Mouse (Mus musculus): ENCODE measurements around the gene Papln. TPM values are rescaled to one million over a fixed set of nuclear protein-coding genes. Genes with fewer than 3 reads are reported as not detected.

Gene Papln
- polyA plus RNA-seq, 1 experiment from 2014 or later: 2.1 TPM

DNA sequence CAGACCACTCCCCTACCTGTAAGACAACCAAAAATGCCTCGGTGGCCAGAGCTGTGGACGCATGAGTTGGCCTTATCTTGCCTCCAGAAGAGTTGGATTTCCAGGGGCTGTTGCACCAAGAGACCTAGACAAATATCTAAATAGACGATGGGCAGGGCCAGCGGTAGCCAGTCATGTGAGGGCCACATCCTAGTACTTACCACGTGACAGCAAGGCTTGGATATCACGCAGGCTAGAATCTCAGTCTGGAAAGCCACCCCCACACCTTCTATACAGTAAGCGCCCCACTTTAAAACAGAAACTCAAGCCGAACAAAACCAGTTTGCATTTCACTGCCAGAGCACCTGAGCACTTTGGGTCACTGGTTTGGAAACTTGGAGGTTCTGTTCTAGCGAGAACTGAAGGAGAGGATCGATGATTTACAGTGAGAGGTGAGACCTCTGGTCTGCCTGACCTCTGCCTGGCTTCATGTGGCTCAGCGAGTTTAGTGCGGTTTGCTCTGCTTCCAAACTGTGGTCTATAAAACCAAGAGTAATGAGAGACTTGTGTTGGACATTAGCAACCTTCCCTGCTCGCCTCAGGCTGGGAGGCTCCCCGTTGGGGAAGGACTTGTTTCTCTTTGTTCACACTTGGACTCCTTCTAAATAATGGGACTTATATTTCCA is 4.9 kb downstream of the Papln start:
- DNase-seq (ENCODE audit: low spot score) (no peak), ATAC-seq (ENCODE audit: low FRiP score, low TSS enrichment) (no peak)
- H3K9me3 ChIP-seq (ENCODE audit: control insufficient read depth, low read length): no peaks in the 10 kb centered on the region
- no peak overlapping the region for H3K4me2 ChIP-seq (replicated peaks; ENCODE audit: low read depth)
- TF ChIP-seq CTCF (IDR thresholded peaks at IDR 0.05; ENCODE audit: low read depth) (no peak), EP300 (optimal IDR thresholded peaks at IDR 0.05) (no peak)
- peak overlapping the region; percentile 69 for H3K27ac ChIP-seq (replicated peaks)
- no peak overlapping the region for H3K4me3 ChIP-seq (ENCODE audit: low read depth, low read length)
- no peak overlapping the region for H3K9ac ChIP-seq (ENCODE audit: low read length)
- no peaks in the 10 kb centered on the region for H3K36me3 ChIP-seq (ENCODE audit: control insufficient read depth, insufficient read depth, low read length)
- no peaks in the 10 kb centered on the region for H3K27me3 ChIP-seq (ENCODE audit: control insufficient read depth, insufficient read depth, low read length)
- WGBS: 51% methylated on average over 14 of the region's 14 CpGs
- H3K4me1 ChIP-seq (replicated peaks; ENCODE audit: control insufficient read depth, insufficient read depth): peaks cover 6% of the 10 kb centered on the region

DNA sequence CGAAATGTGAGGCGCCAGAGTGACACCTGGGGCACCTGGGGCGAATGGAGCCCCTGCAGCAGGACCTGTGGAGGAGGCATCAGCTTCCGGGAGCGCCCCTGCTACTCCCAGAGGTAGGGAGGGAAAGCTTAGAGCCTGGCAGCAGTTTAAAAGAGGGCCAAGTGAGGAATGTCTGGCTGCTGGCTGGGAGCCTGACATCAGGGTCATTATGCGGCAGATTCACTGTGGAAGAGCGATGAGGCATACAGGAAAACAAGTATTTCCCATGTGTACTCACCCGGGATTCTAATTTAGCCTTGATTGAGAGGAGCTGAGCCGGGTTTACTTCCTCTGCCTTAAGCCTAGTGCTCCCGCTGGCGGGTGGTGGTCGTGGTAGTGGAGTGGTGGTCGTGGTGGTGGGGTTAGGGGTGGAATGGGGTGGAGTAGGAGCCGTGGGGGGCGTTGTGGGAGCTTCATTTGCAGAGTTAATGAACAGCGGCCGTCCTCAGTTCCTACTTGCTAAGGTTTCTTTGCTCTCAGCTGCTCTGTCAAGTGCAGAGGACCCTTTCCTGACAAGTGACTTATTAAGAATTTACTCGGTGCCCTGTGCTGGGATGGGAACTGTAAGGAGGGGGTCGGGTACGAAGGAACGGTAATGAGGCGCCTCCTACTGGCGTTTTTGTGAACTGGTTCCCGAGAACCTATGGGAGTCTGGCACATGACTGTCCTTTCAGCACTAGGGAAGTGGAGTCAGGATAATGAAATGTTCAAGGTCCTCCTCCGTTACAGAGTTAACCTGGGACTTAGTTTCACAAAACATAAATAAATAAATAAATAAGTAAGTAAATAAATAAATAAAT is 7.2 kb downstream of the Papln start:
- Histone ChIP-seq H3K36me3 (ENCODE audit: control insufficient read depth, insufficient read depth, low read length) (no peaks in the 10 kb centered on the region), H3K4me1 (replicated peaks; ENCODE audit: control insufficient read depth, insufficient read depth) (peaks cover 5% of the 10 kb centered on the region; the same call in 1 of the 2 replicates), H3K4me2 (replicated peaks; ENCODE audit: low read depth) (peak overlapping the region; percentile 42), H3K9ac (ENCODE audit: low read length) (no peak overlapping the region), H3K9me3 (ENCODE audit: control insufficient read depth, low read length) (no peaks in the 10 kb centered on the region), H3K4me3 (ENCODE audit: low read depth, low read length) (peak overlapping the region; percentile 15; the same call in 1 of the 2 replicates), H3K27ac (replicated peaks) (no peak overlapping the region; the same call in none of the 2 replicates), H3K27me3 (ENCODE audit: control insufficient read depth, insufficient read depth, low read length) (no peaks in the 10 kb centered on the region)
- TF ChIP-seq EP300 (optimal IDR thresholded peaks at IDR 0.05) (no peak), CTCF (IDR thresholded peaks at IDR 0.05; ENCODE audit: low read depth) (peak; percentile 85)
- WGBS: 9% methylated on average over 25 of the region's 25 CpGs
- 0 out of 2 replicates have a peak, but pooled peaks have one; percentile 28 for ATAC-seq (ENCODE audit: low FRiP score, low TSS enrichment)
- peak; percentile 76 for DNase-seq (ENCODE audit: low spot score)

DNA sequence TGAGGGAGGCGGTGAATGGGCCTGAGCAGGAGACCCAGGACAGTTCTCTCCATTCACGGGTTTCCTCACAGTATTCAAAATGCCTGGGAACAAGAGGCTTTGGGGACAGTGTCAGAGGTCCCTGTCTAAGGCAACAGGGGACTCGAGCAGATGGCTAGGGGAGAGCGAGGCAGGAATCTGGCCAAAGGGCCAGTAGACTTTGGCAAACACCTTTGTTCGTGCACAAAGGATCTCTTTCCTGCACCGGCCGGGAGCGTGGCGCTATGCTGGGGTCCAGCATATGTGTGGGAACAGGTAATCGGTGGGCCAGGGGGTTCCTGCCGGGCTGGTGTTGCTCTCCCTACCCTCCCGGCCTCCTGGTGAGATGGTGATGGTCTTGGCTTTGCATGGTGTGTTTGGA is 12.2 kb downstream of the Papln start:
- no peak for DNase-seq (ENCODE audit: low spot score)
- no peak for TF ChIP-seq EP300 (optimal IDR thresholded peaks at IDR 0.05)
- no peak for TF ChIP-seq CTCF (IDR thresholded peaks at IDR 0.05; ENCODE audit: low read depth)
- no peaks in the 10 kb centered on the region for H3K27me3 ChIP-seq (ENCODE audit: control insufficient read depth, insufficient read depth, low read length)
- H3K36me3 ChIP-seq (ENCODE audit: control insufficient read depth, insufficient read depth, low read length): no peaks in the 10 kb centered on the region
- H3K27ac ChIP-seq (replicated peaks): no peak overlapping the region
- no peak for ATAC-seq (ENCODE audit: low FRiP score, low TSS enrichment)
- no peak overlapping the region for H3K9ac ChIP-seq (ENCODE audit: low read length)
- no peak overlapping the region for H3K4me3 ChIP-seq (ENCODE audit: low read depth, low read length)
- H3K4me1 ChIP-seq (replicated peaks; ENCODE audit: control insufficient read depth, insufficient read depth): 0 out of 2 replicates have a peak, but pooled peaks cover 2% of the 10 kb centered on the region
- no peak overlapping the region for H3K4me2 ChIP-seq (replicated peaks; ENCODE audit: low read depth)
- no peaks in the 10 kb centered on the region for H3K9me3 ChIP-seq (ENCODE audit: control insufficient read depth, low read length)
- WGBS: 74% methylated on average over 12 of the region's 12 CpGs

DNA sequence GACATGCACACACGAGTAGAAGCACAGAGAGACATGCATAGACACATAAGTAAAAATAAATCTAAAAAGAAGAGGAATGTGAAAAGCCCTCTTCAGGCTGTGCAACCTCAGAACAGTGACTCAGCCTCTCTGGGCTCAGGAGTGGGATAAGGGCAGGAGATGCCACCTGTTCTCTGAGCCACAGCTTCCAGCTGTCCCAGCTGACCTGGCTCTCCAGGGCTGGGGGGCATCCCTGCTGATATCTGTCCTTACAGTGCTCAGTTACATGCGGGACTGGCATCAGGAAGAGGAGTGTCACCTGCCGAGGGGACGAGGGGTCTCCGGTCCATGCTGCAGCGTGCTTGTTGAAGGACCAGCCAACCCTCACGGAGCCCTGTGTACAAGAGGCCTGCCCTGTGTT is 13.3 kb downstream of the Papln start:
- DNase-seq (ENCODE audit: low spot score) (no peak), ATAC-seq (ENCODE audit: low FRiP score, low TSS enrichment) (no peak)
- Histone ChIP-seq H3K27ac (replicated peaks) (no peak overlapping the region), H3K9ac (ENCODE audit: low read length) (no peak overlapping the region), H3K9me3 (ENCODE audit: control insufficient read depth, low read length) (no peaks in the 10 kb centered on the region), H3K36me3 (ENCODE audit: control insufficient read depth, insufficient read depth, low read length) (no peaks in the 10 kb centered on the region), H3K4me2 (replicated peaks; ENCODE audit: low read depth) (no peak overlapping the region), H3K27me3 (ENCODE audit: control insufficient read depth, insufficient read depth, low read length) (no peaks in the 10 kb centered on the region), H3K4me1 (replicated peaks; ENCODE audit: control insufficient read depth, insufficient read depth) (no peaks in the 10 kb centered on the region), H3K4me3 (ENCODE audit: low read depth, low read length) (no peak overlapping the region)
- TF ChIP-seq CTCF (IDR thresholded peaks at IDR 0.05; ENCODE audit: low read depth): no peak
- no peak for TF ChIP-seq EP300 (optimal IDR thresholded peaks at IDR 0.05)
- WGBS: 84% methylated on average over 7 of the region's 7 CpGs

DNA sequence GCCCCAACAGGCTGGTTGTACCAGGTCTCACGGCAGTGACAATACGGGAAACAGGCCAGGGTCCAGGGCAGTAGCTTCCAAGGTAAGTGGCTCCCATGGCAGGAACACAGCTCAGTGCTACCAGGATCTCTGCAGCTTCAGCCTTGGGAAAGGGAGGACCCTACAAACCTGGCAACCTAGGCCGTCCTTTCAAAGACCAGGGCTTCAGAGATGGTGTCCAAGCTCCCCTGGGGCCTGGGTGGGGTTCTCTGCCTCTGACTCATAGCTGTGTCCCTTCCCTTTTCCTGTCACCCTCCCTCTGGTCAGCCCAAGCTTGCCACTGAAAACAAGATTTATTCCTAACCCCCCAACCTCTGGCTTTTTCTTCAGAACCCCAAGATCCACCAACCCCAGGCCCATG is 16.7 kb downstream of the Papln start:
- no peaks in the 10 kb centered on the region for H3K27me3 ChIP-seq (ENCODE audit: control insufficient read depth, insufficient read depth, low read length)
- H3K9ac ChIP-seq (ENCODE audit: low read length): no peak overlapping the region
- no peak overlapping the region for H3K4me3 ChIP-seq (ENCODE audit: low read depth, low read length)
- ATAC-seq (ENCODE audit: low FRiP score, low TSS enrichment) (no peak), DNase-seq (ENCODE audit: low spot score) (no peak)
- 80% methylated on average over 3 of the region's 3 CpGs for WGBS
- TF ChIP-seq CTCF (IDR thresholded peaks at IDR 0.05; ENCODE audit: low read depth): no peak
- no peak for TF ChIP-seq EP300 (optimal IDR thresholded peaks at IDR 0.05)
- no peaks in the 10 kb centered on the region for H3K9me3 ChIP-seq (ENCODE audit: control insufficient read depth, low read length)
- H3K4me2 ChIP-seq (replicated peaks; ENCODE audit: low read depth): no peak overlapping the region
- H3K27ac ChIP-seq (replicated peaks): no peak overlapping the region
- H3K36me3 ChIP-seq (ENCODE audit: control insufficient read depth, insufficient read depth, low read length): no peaks in the 10 kb centered on the region
- no peaks in the 10 kb centered on the region for H3K4me1 ChIP-seq (replicated peaks; ENCODE audit: control insufficient read depth, insufficient read depth)

DNA sequence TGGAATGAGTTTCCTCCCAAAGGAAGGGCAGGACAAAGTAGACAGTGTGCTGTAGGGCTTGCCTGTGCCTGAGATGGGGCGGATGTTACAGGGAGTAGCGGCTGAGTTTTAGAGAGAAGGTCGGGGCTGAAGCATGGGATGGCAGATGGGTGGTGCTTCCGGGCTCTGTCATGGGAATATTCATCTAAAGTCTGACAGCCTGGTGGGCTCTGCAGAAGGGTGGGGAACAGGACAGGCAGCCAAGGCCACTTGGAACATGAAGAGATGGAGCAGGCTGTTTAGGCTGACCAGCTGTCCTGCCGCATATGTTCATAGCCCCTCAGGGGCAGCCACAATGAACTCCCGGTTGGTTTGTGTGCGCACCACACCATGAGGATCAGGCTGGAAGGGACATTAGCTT is 17.8 kb downstream of the Papln start:
- Histone ChIP-seq H3K9me3 (ENCODE audit: control insufficient read depth, low read length) (no peaks in the 10 kb centered on the region), H3K27me3 (ENCODE audit: control insufficient read depth, insufficient read depth, low read length) (no peaks in the 10 kb centered on the region), H3K36me3 (ENCODE audit: control insufficient read depth, insufficient read depth, low read length) (no peaks in the 10 kb centered on the region), H3K4me1 (replicated peaks; ENCODE audit: control insufficient read depth, insufficient read depth) (no peaks in the 10 kb centered on the region), H3K27ac (replicated peaks) (no peak overlapping the region), H3K4me2 (replicated peaks; ENCODE audit: low read depth) (no peak overlapping the region), H3K4me3 (ENCODE audit: low read depth, low read length) (no peak overlapping the region), H3K9ac (ENCODE audit: low read length) (no peak overlapping the region)
- 60% methylated on average over 7 of the region's 7 CpGs for WGBS
- no peak for TF ChIP-seq EP300 (optimal IDR thresholded peaks at IDR 0.05)
- no peak for TF ChIP-seq CTCF (IDR thresholded peaks at IDR 0.05; ENCODE audit: low read depth)
- ATAC-seq (ENCODE audit: low FRiP score, low TSS enrichment) (no peak), DNase-seq (ENCODE audit: low spot score) (no peak)

Data from stomach, postnatal 0 days (tissue).